In the genomic region with DNA sequence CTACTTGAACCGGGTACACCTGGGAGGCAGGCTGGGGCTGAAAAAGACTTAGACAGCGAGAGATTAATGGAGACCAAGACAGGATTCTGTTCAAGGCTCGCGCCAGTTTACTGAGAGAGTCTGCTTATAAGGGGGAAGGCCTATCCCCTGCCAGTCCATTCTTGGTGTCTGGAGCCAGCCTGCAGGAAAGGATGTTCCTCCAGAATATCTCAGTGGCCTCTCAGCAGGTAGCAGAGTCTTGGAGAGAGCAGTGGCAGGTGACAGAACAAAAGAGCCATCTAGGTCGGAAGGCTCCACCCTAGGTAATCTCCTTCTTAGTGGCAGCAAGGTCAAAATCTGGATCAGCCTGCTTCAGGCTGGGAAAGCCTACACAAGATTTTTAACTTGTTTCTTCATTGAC, we compare ENCODE assay signal across 3 mouse cellular contexts.
DNase-seq lines count a peak whose midpoint lies in the region.

No protein-coding gene starts in this region.

- DNase-seq in ES-CJ7 (ENCODE audit: low read depth, low spot score) (peak; percentile 23), R1 (ENCODE audit: low read depth, low spot score) (peak; percentile 63), ZHBTc4 (ENCODE audit: low read depth, low spot score) (peak; percentile 54)
